Mouse (Mus musculus) small intestine, adult 2 months (tissue): ENCODE data around the gene Gdf5.

ENCODE experiments used
- CTCF ChIP-seq: fragments of 200-500 bp; IDR thresholded peaks from 2 replicates; pipeline ENCODE4 v1.5.1; 2012; ENCODE audit warnings: low read depth, mild to moderate bottlenecking, control low read depth, inconsistent platforms, low read length, moderate library complexity, mixed read lengths; ENCODE audit not compliant: insufficient replicate concordance, insufficient read length; ENCODE audit errors: extremely low read depth
- POLR2A ChIP-seq: fragments of 200-500 bp; IDR thresholded peaks from 2 replicates; pipeline ENCODE4 v1.6.1; 2012; ENCODE audit warnings: low read depth, mild to moderate bottlenecking, control low read depth, inconsistent platforms, low read length, moderate library complexity

- TF ChIP-seq POLR2A (no peak), CTCF (no peak)
Observed at GRCm38 (mm10) chr2:155991863-155992321, 46.7 kb upstream of the Gdf5 start.
